Mouse (Mus musculus): ENCODE measurements around the gene Flt4.
"Not testable (repeated sequence)": the region's sequence is repeated elsewhere in the genome, so short reads cannot be mapped to it uniquely, and the experiment has no call there.

Flt4 gene

GRCm38 (mm10) chr11:49608938-49609867 is at the start of gene Flt4:
Gene Flt4 (plus strand): TSS chr11:49609263.
- not testable (repeated sequence) for DNase-seq (ENCODE audit: low spot score in 2 of 2)

- DNase-seq (ENCODE audit: low spot score in 2 of 2): not testable (repeated sequence)
These were observed 34.0 kb upstream of the Flt4 start for GRCm38 (mm10) chr11:49575054-49575453.

GRCm38 (mm10) chr11:49580452-49580851 is 28.6 kb upstream of the Flt4 start:
- DNase-seq (ENCODE audit: low spot score in 2 of 2): not testable (repeated sequence)

- DNase-seq (ENCODE audit: low spot score in 2 of 2): no peak
These were observed 18.9 kb upstream of the Flt4 start for GRCm38 (mm10) chr11:49590213-49590612.

- not testable (repeated sequence) for DNase-seq (ENCODE audit: low spot score in 2 of 2)
These were observed 11.9 kb upstream of the Flt4 start for GRCm38 (mm10) chr11:49597149-49597548.

GRCm38 (mm10) chr11:49608306-49608705 is 757 bp upstream of the Flt4 start:
- DNase-seq (ENCODE audit: low spot score in 2 of 2): not testable (repeated sequence)

GRCm38 (mm10) chr11:49609868-49610824 is 1.1 kb downstream of the Flt4 start:
- not testable (repeated sequence) for DNase-seq (ENCODE audit: low spot score in 2 of 2)

GRCm38 (mm10) chr11:49611349-49611748 is 2.3 kb downstream of the Flt4 start:
- DNase-seq (ENCODE audit: low spot score in 2 of 2): not testable (repeated sequence)

GRCm38 (mm10) chr11:49612154-49612553 is 3.1 kb downstream of the Flt4 start:
- DNase-seq (ENCODE audit: low spot score in 2 of 2): no peak

GRCm38 (mm10) chr11:49613349-49613748 is 4.3 kb downstream of the Flt4 start:
- no peak for DNase-seq (ENCODE audit: low spot score in 2 of 2)

- no peak for DNase-seq (ENCODE audit: low spot score in 2 of 2)
These were observed 7.0 kb downstream of the Flt4 start for GRCm38 (mm10) chr11:49615856-49616725.

- no peak for DNase-seq (ENCODE audit: low spot score in 2 of 2)
These were observed 9.4 kb downstream of the Flt4 start for GRCm38 (mm10) chr11:49618476-49618875.

- DNase-seq (ENCODE audit: low spot score in 2 of 2): no peak
These were observed 12.9 kb downstream of the Flt4 start for GRCm38 (mm10) chr11:49621953-49622352.

- DNase-seq (ENCODE audit: low spot score in 2 of 2): no peak
These were observed 15.1 kb downstream of the Flt4 start for GRCm38 (mm10) chr11:49624156-49624555.

- DNase-seq (ENCODE audit: low spot score in 2 of 2): peak in 1 of 2 experiments; percentile 23
These were observed 16.8 kb downstream of the Flt4 start for GRCm38 (mm10) chr11:49625863-49626262.

- DNase-seq (ENCODE audit: low spot score in 2 of 2): no peak
These were observed 17.7 kb downstream of the Flt4 start for GRCm38 (mm10) chr11:49626748-49627147.

GRCm38 (mm10) chr11:49631154-49631553 is 22.1 kb downstream of the Flt4 start:
- DNase-seq (ENCODE audit: low spot score in 2 of 2): no peak

GRCm38 (mm10) chr11:49632256-49632655 is 23.2 kb downstream of the Flt4 start:
- DNase-seq (ENCODE audit: low spot score in 2 of 2): no peak

- DNase-seq (ENCODE audit: low spot score in 2 of 2): no peak
These were observed 25.0 kb downstream of the Flt4 start for GRCm38 (mm10) chr11:49634101-49634500.

GRCm38 (mm10) chr11:49635671-49636070 is 26.6 kb downstream of the Flt4 start:
- no peak for DNase-seq (ENCODE audit: low spot score in 2 of 2)

GRCm38 (mm10) chr11:49636449-49636848 is 27.4 kb downstream of the Flt4 start:
- DNase-seq (ENCODE audit: low spot score in 2 of 2): no peak

Data from thymus, postnatal 10 days (tissue).